Mouse (Mus musculus) lung, postnatal 14 days (tissue): Measurements from ENCODE around the gene Gpr150.

Source experiments
- DNase-seq: peaks from one replicate; pipeline ENCODE4 v3.0.0; 2021

The Gpr150 gene

GRCm38 (mm10) chr13:76056896-76057266, at the start of gene Gpr150:
Gene Gpr150 (minus strand): TSS chr13:76056996.
- DNase-seq: no peak

- DNase-seq: no peak
Observed at GRCm38 (mm10) chr13:76101989-76102388, 45.2 kb upstream of the Gpr150 start.

GRCm38 (mm10) chr13:76098493-76099303, 41.9 kb upstream of the Gpr150 start, which contains the start of the genes Arsk and Ttc37:
Gene Arsk (minus strand): TSS chr13:76098660.
Gene Ttc37 (plus strand): TSS chr13:76098734.
- DNase-seq: peak; percentile 94

GRCm38 (mm10) chr13:76098116-76098492, 41.3 kb upstream of the Gpr150 start:
- DNase-seq: peak; percentile 46

GRCm38 (mm10) chr13:76074323-76074722, 17.5 kb upstream of the Gpr150 start:
- no peak for DNase-seq

- no peak for DNase-seq
Observed at GRCm38 (mm10) chr13:76064363-76064945, 7.7 kb upstream of the Gpr150 start.

GRCm38 (mm10) chr13:76063548-76063947, 6.8 kb upstream of the Gpr150 start:
- DNase-seq: no peak

GRCm38 (mm10) chr13:76062569-76062968, 5.8 kb upstream of the Gpr150 start:
- no peak for DNase-seq

- DNase-seq: no peak
Observed at GRCm38 (mm10) chr13:76062126-76062525, 5.3 kb upstream of the Gpr150 start.

- DNase-seq: no peak
Observed at GRCm38 (mm10) chr13:76059591-76059990, 2.8 kb upstream of the Gpr150 start.

GRCm38 (mm10) chr13:76057267-76058069, 672 bp upstream of the Gpr150 start:
- no peak for DNase-seq

GRCm38 (mm10) chr13:76056261-76056724, 503 bp downstream of the Gpr150 start:
- peak; percentile 56 for DNase-seq

GRCm38 (mm10) chr13:76055391-76056232, 1.2 kb downstream of the Gpr150 start:
- DNase-seq: peak; percentile 14

GRCm38 (mm10) chr13:76044971-76045370, 11.8 kb downstream of the Gpr150 start:
- no peak for DNase-seq

GRCm38 (mm10) chr13:76042455-76042854, 14.3 kb downstream of the Gpr150 start:
- no peak for DNase-seq

- no peak for DNase-seq
Observed at GRCm38 (mm10) chr13:76024588-76024987, 32.2 kb downstream of the Gpr150 start.

GRCm38 (mm10) chr13:76021782-76022181, 35.0 kb downstream of the Gpr150 start:
- peak; percentile 2 for DNase-seq

- no peak for DNase-seq
Observed at GRCm38 (mm10) chr13:76018844-76019400, 37.9 kb downstream of the Gpr150 start.

- DNase-seq: peak; percentile 97
Observed at GRCm38 (mm10) chr13:76017974-76018843, 38.6 kb downstream of the Gpr150 start, which contains the start of gene Rfesd. Gene Rfesd (minus strand): TSS chr13:76018719.

- no peak for DNase-seq
Observed at GRCm38 (mm10) chr13:76017465-76017864, 39.3 kb downstream of the Gpr150 start.

- DNase-seq: no peak
Observed at GRCm38 (mm10) chr13:76014511-76014910, 42.3 kb downstream of the Gpr150 start.
